Mouse (Mus musculus) CH12.LX (cell line): ENCODE measurements around the gene Ralb. TPM values are rescaled to one million over a fixed set of nuclear protein-coding genes. Genes with fewer than 3 reads are reported as not detected.
A peak's percentile ranks its signal among the peaks of the same experiment; 100 is the strongest.

Experiments
- DNase-seq: peaks from one replicate; pipeline ENCODE4 v3.0.0-alpha.2; 2013; ENCODE audit errors: extremely low read depth
- H3K27ac ChIP-seq: 2 replicates; pipeline ENCODE4 v1.5.1; 2012; ENCODE audit warnings: low read depth, mild to moderate bottlenecking, control low read depth, moderate library complexity; ENCODE audit not compliant: insufficient read depth
- H3K27me3 ChIP-seq: replicated peaks from 2 replicates; pipeline ENCODE3; 2012; ENCODE audit warnings: inconsistent platforms
- H3K36me3 ChIP-seq, 2 experiments: replicated peaks in 1 of 2; 2 replicates each; pipeline versions ENCODE3 to v1.6.1; 2012; ENCODE audit warnings: inconsistent platforms in 1 of 2, low read length in 1 of 2, mild to moderate bottlenecking in 1 of 2, mixed read lengths in 1 of 2, moderate library complexity in 1 of 2; ENCODE audit not compliant: control insufficient read depth in 1 of 2, insufficient read depth in 1 of 2
- H3K4me1 ChIP-seq, 2 experiments: 2 replicates each; pipeline ENCODE4 v1.6.1; 2012; ENCODE audit warnings: inconsistent platforms in 1 of 2, moderate library complexity in 1 of 2; ENCODE audit not compliant: insufficient read depth in 2 of 2, control insufficient read depth in 1 of 2
- H3K4me2 ChIP-seq: 2 replicates; pipeline ENCODE4 v1.6.1; 2012; ENCODE audit warnings: low read depth, mild to moderate bottlenecking, control low read depth; ENCODE audit not compliant: poor library complexity, insufficient read depth, severe bottlenecking
- H3K4me3 ChIP-seq, 3 experiments: fragments of 150-350 bp in 1 of 3; sonication (generic) in 1 of 3; replicated peaks in 1 of 3; 2 replicates each; pipeline versions ENCODE3 to v1.5.1; 2011 to 2012; ENCODE audit warnings: low read depth in 2 of 3, low read length in 2 of 3, mild to moderate bottlenecking in 2 of 3, moderate library complexity in 2 of 3, control low read depth in 1 of 3, improper control_type of control experiment in 1 of 3, inconsistent platforms in 1 of 3, mixed read lengths in 1 of 3; ENCODE audit not compliant: poor library complexity in 1 of 3
- H3K79me2 ChIP-seq: replicated peaks from 2 replicates; pipeline ENCODE4 v1.6.1; 2012; ENCODE audit warnings: mild to moderate bottlenecking, moderate library complexity; ENCODE audit not compliant: control insufficient read depth, poor library complexity, insufficient read depth, severe bottlenecking; ENCODE audit errors: extremely low read depth
- H3K9ac ChIP-seq: 2 replicates; pipeline ENCODE4 v1.6.1; 2012; ENCODE audit warnings: low read depth, mild to moderate bottlenecking, control low read depth, moderate library complexity; ENCODE audit not compliant: insufficient read depth
- H3K9me3 ChIP-seq: replicated peaks from 2 replicates; pipeline ENCODE3; 2012; ENCODE audit warnings: low read length, inconsistent platforms, mixed read lengths
- BHLHE40 ChIP-seq: IDR thresholded peaks from 2 replicates; pipeline ENCODE4 v1.6.1; 2011; ENCODE audit warnings: mild to moderate bottlenecking, low read depth, low read length, improper control_type of control experiment
- CHD1 ChIP-seq: IDR thresholded peaks from 2 replicates; pipeline ENCODE4 v1.6.1; 2012; ENCODE audit warnings: low read depth, low read length, improper control_type of control experiment, inconsistent platforms
- CHD2 ChIP-seq: IDR thresholded peaks from 2 replicates; pipeline ENCODE4 v1.6.1; 2011; ENCODE audit warnings: low read length, improper control_type of control experiment
- CTCF ChIP-seq, 2 experiments: IDR thresholded peaks in 1 of 2; conservative IDR thresholded peaks in 1 of 2; 2 replicates each; pipeline ENCODE4 v1.5.1; 2011 to 2012; ENCODE audit warnings: low read depth in 2 of 2, low read length in 2 of 2, improper control_type of control experiment in 1 of 2, inconsistent platforms in 1 of 2, mild to moderate bottlenecking in 1 of 2, moderate library complexity in 1 of 2
- E2F4 ChIP-seq: IDR thresholded peaks from 2 replicates; pipeline ENCODE4 v1.6.1; 2011; ENCODE audit warnings: low read depth, low read length, improper control_type of control experiment; ENCODE audit not compliant: insufficient replicate concordance
- ELF1 ChIP-seq: IDR thresholded peaks from 2 replicates; pipeline ENCODE4 v1.6.1; 2014; ENCODE audit warnings: low read depth, mild to moderate bottlenecking, inconsistent platforms, low read length, improper control_type of control experiment
- HCFC1 ChIP-seq: IDR thresholded peaks from 2 replicates; pipeline ENCODE4 v1.6.1; 2012; ENCODE audit warnings: low read depth, mild to moderate bottlenecking, inconsistent platforms, low read length, improper control_type of control experiment
- JUND ChIP-seq: conservative IDR thresholded peaks from 2 replicates; pipeline ENCODE4 v1.6.1; 2011; ENCODE audit warnings: low read depth, low read length, improper control_type of control experiment
- MAX ChIP-seq: IDR thresholded peaks from 2 replicates; pipeline ENCODE4 v1.6.1; 2011; ENCODE audit warnings: low read length, improper control_type of control experiment
- MAZ ChIP-seq: IDR thresholded peaks from 2 replicates; pipeline ENCODE4 v1.6.1; 2012; ENCODE audit warnings: low read depth, mild to moderate bottlenecking, inconsistent platforms, low read length, improper control_type of control experiment, moderate library complexity
- MYC ChIP-seq: IDR thresholded peaks from 2 replicates; pipeline ENCODE4 v1.6.1; 2011; ENCODE audit warnings: low read depth, mild to moderate bottlenecking, improper control_type of control experiment, low read length
- NRF1 ChIP-seq: IDR thresholded peaks from 2 replicates; pipeline ENCODE4 v1.6.1; 2014; ENCODE audit warnings: low read depth, mild to moderate bottlenecking, inconsistent platforms, low read length, improper control_type of control experiment, moderate library complexity
- POLR2A ChIP-seq: IDR thresholded peaks from 2 replicates; pipeline ENCODE4 v1.6.1; 2011; ENCODE audit warnings: low read depth, mild to moderate bottlenecking, improper control_type of control experiment, low read length
- POLR2AphosphoS2 ChIP-seq: IDR thresholded peaks from 2 replicates; pipeline ENCODE4 v1.6.1; 2011; ENCODE audit warnings: low read depth, low read length, improper control_type of control experiment
- RAD21 ChIP-seq: IDR thresholded peaks from 2 replicates; pipeline ENCODE4 v1.6.1; 2011; ENCODE audit warnings: low read depth, mild to moderate bottlenecking, low read length, improper control_type of control experiment, moderate library complexity
- TBP ChIP-seq: conservative IDR thresholded peaks from 2 replicates; pipeline ENCODE4 v1.6.1; 2011; ENCODE audit warnings: low read depth, low read length, improper control_type of control experiment
- UBTF ChIP-seq: IDR thresholded peaks from 2 replicates; pipeline ENCODE4 v1.6.1; 2012; ENCODE audit warnings: low read depth, mild to moderate bottlenecking, inconsistent platforms, low read length, improper control_type of control experiment, moderate library complexity
- ZKSCAN1 ChIP-seq: IDR thresholded peaks from 2 replicates; pipeline ENCODE4 v1.6.1; 2012; ENCODE audit warnings: low read depth, inconsistent platforms, low read length, improper control_type of control experiment, borderline replicate concordance
- ZMIZ1 ChIP-seq: IDR thresholded peaks from 2 replicates; pipeline ENCODE4 v1.6.1; 2012; ENCODE audit warnings: low read depth, mild to moderate bottlenecking, inconsistent platforms, low read length, improper control_type of control experiment
- ZNF384 ChIP-seq: IDR thresholded peaks from 2 replicates; pipeline ENCODE4 v1.6.1; 2012; ENCODE audit warnings: low read depth, low read length, improper control_type of control experiment, inconsistent platforms
- dilution Hi-C: fragments of 300-500 bp; cut with MboI; formaldehyde crosslinking; loops from 2 replicates; pipeline ENCODE4 v1.14.3; 2020; ENCODE audit warnings: low sequenced_read_pairs; ENCODE audit not compliant: extremely low pct_unique_long_range_greater_than_20kb, extremely low pct_ligation_motif_present
- in situ Hi-C: fragments of 300-500 bp; cut with MboI; formaldehyde crosslinking; loops from 3 replicates; pipeline ENCODE4 v1.14.3; 2019; ENCODE audit warnings: low sequenced_read_pairs, low pct_ligation_motif_present, low pct_unique_long_range_greater_than_20kb, mixed read lengths
- polyA plus RNA-seq: library from polyadenylated mRNA; unstranded; fragments of >175 nt; gene quantifications from 2 replicates; pipeline ENCODE4 v1.2.1, GENCODE M21; 2012; ENCODE audit warnings: low read depth; ENCODE audit not compliant: insufficient read length
- total RNA-seq, 2 experiments: library from RNA; depleted of rRNA; stranded (reverse); fragments of 300-350 nt in 1 of 2; fragments of >200 nt in 1 of 2; gene quantifications; 2 replicates each; pipeline ENCODE4 v1.2.3; 2012 to 2014

Ralb gene
- total and polyA plus RNA-seq, 3 experiments: 18.2 to 28.7 (median 22.9) TPM

DNA sequence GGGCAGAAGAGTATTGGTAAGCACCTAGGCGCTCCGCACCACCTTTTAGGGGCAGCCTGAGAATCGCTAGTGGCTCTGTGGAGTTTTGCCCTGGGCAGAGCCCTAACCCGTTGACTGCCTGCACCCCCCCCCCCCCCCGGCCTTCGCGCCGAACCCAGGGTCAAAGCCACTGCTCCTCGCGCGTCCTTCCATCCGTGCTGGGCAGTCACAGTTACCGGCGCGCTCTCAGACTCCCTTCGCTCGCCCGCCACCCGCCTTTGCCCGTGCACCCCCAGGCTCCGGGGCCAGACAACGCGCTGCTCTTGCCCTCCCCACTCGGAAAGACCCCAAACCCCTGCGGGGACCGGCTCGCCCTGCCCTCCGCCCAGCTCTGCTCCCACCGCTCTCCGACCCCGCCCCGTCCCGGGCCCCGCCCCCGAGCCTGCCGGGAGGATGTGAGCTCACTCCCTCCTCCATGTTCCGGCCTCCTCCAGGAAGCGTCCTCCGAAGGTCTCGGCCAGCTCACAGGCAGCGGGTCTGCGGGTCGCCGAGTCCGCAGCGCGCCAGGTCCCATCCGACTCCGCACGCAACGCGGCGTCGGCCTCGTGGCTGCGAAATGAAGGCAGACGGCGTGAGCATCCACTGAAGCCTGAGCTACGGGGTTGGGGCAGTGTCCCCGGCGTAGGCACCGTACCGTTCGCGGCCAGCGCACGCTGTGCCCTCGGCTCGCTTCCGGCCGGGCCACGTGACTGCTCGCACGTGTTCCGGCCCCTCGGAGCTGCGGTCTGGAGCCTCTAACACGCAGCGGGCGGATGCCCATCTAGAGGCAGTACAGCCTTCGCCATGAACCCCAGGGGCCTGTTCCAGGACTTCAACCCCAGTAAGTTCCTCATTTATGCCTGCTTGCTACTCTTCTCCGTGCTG lies 21.3 kb upstream of the Ralb start, which contains the start of gene Tmem185b (continued):
- TF ChIP-seq ZKSCAN1: no peak
- no peak for TF ChIP-seq NRF1
- no peak for TF ChIP-seq JUND
- TF ChIP-seq ZMIZ1: no peak
- peak; percentile 74 for TF ChIP-seq POLR2A
- TF ChIP-seq MAX: peak; percentile 99
- TF ChIP-seq ZNF384: no peak
- TF ChIP-seq CHD2: no peak
- peak; percentile 95 for TF ChIP-seq BHLHE40

DNA sequence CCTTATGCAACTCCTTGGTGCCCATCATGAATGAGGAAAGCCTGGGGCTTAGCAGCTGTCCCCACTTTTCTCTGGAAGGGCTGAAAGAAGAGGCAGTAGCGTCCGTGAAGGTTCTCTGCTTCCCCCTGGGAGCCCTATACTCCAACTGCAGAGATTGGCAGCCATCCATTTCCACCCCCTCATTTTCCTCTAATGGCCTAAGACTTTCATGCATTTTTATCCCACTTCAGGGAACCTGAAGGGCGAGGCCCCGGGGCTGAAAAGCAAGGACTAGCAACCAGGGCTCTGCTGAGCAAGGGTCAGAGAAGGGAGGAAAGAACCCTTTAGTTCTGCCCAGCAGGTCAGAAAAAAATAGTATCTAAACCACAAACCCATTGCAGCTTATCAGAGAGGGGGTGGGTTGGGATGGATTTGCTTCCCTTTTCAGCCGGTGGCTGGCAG lies 20.4 kb upstream of the Ralb start:
- Histone ChIP-seq H3K4me2 (peak overlapping the region; percentile 87), H3K9me3 (peaks cover 22% of the 10 kb centered on the region), H3K36me3 (peaks cover 0 to 28% of the 10 kb centered on the region in 2 experiments), H3K27me3 (no peaks in the 10 kb centered on the region), H3K27ac (no peak overlapping the region), H3K9ac (no peak overlapping the region), H3K4me3 (no peak overlapping the region), H3K4me1 (peaks cover 7 to 16% of the 10 kb centered on the region in 2 experiments), H3K79me2 (no peaks in the 10 kb centered on the region)
- dilution Hi-C loops (no loop called here), in situ Hi-C loops (no loop called here)
- DNase-seq: no peak
- TF ChIP-seq HCFC1: no peak
- no peak for TF ChIP-seq RAD21
- TF ChIP-seq CHD1: no peak
- no peak for TF ChIP-seq BHLHE40
- TF ChIP-seq UBTF: no peak
- TF ChIP-seq ELF1: no peak
- no peak for TF ChIP-seq TBP
- TF ChIP-seq POLR2AphosphoS2: no peak
- TF ChIP-seq MYC: no peak
- no peak for TF ChIP-seq CTCF (conservative IDR thresholded peaks at IDR 0.05 in 1 of 2, IDR thresholded peaks at IDR 0.05 in 1 of 2; ENCODE audit: low read depth in 2 of 2, low read length in 2 of 2)
- no peak for TF ChIP-seq E2F4
- no peak for TF ChIP-seq MAZ
